Mouse (Mus musculus) liver, adult 2 months (tissue): ENCODE results near the gene Usp32. TPM values are rescaled to one million over a fixed set of nuclear protein-coding genes. Genes with fewer than 3 reads are reported as not detected.

ENCODE experiments used
- DNase-seq: peaks from one replicate; pipeline ENCODE4 v3.0.0-alpha.2; 2011; ENCODE audit warnings: low read depth, low spot score; ENCODE audit errors: extremely low read depth
- H3K27ac ChIP-seq: fragments of 200-500 bp; replicated peaks from 2 replicates; pipeline ENCODE4 v1.5.1; 2012; ENCODE audit warnings: low read depth, mild to moderate bottlenecking, control low read depth, inconsistent platforms, low read length; ENCODE audit not compliant: insufficient read depth
- H3K27me3 ChIP-seq: fragments of 200-500 bp; 2 replicates; pipeline ENCODE4 v1.6.1; 2012; ENCODE audit warnings: mild to moderate bottlenecking, moderate library complexity, low read length, inconsistent platforms; ENCODE audit not compliant: control insufficient read depth, insufficient read depth
- H3K36me3 ChIP-seq: fragments of 200-500 bp; 2 replicates; pipeline ENCODE4 v1.6.1; 2012; ENCODE audit warnings: low read length, inconsistent platforms; ENCODE audit not compliant: control insufficient read depth, insufficient read depth
- H3K4me1 ChIP-seq: fragments of 200-500 bp; 2 replicates; pipeline ENCODE4 v1.6.1; 2011; ENCODE audit warnings: low read length; ENCODE audit not compliant: control insufficient read depth, insufficient read depth
- H3K4me3 ChIP-seq: fragments of 200-500 bp; 2 replicates; pipeline ENCODE4 v1.5.1; 2011; ENCODE audit warnings: low read depth, mild to moderate bottlenecking, control low read depth, low read length, moderate library complexity; ENCODE audit not compliant: insufficient read depth
- H3K79me2 ChIP-seq: fragments of 200-500 bp; 2 replicates; pipeline ENCODE4 v1.6.1; 2012; ENCODE audit warnings: inconsistent platforms, mild to moderate bottlenecking, low read length, moderate library complexity; ENCODE audit not compliant: control insufficient read depth, insufficient read depth
- H3K9ac ChIP-seq: fragments of 200-500 bp; 2 replicates; pipeline ENCODE4 v1.6.1; 2012; ENCODE audit warnings: low read depth, mild to moderate bottlenecking, control low read depth, inconsistent platforms, low read length
- CTCF ChIP-seq: fragments of 200-500 bp; IDR thresholded peaks from 2 replicates; pipeline ENCODE4 v1.5.1; 2011; ENCODE audit warnings: low read depth, low read length, control low read depth
- POLR2A ChIP-seq: fragments of 200-500 bp; IDR thresholded peaks from 2 replicates; pipeline ENCODE4 v1.6.1; 2011; ENCODE audit warnings: low read length, control low read depth; ENCODE audit not compliant: insufficient read depth; ENCODE audit errors: extremely low read depth
- WGBS: fragments of 180-500 bp; shearing (Covaris S2); methylation state at CpG from one replicate; pipeline ENCODE4 v1.1.7; 2018; 5-methylcytosine and 5-hydroxymethylcytosine counted together
- polyA plus RNA-seq: library from polyadenylated mRNA; depleted of rRNA; stranded (reverse); fragments of >200 nt; gene quantifications from 2 replicates; pipeline ENCODE4 v1.2.3, GENCODE M21; 2012
- total RNA-seq: library from RNA; depleted of rRNA; stranded (reverse); fragments of >200 nt; gene quantifications from 2 replicates; pipeline ENCODE4 v1.2.3, GENCODE M21; 2014

The Usp32 gene
- total and polyA plus RNA-seq, 2 experiments, result 3.2 to 28.7 TPM

DNA sequence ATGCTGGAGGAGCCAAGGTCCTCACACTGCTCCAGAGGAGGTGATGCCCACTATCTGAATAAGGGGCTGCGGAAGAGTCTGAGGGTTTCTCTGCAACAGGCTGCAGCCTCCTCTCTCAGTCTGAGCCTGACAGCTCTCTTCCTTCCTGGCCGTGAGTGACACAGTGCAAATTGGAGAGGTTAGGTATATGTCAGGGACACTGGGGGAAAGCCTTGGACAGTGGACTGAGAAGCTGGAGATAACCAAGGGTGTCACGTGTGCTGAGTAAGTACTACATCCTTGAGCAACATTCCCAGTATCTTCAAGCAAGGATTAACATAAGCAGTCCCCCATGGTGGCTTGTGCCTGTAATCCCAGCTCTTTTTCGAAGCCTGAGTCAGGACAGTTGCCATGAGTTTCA is 38.5 kb upstream of the Usp32 start:
- Histone ChIP-seq H3K36me3 (no peaks in the 10 kb centered on the region), H3K27ac (no peak overlapping the region), H3K4me1 (peaks cover 3% of the 10 kb centered on the region), H3K27me3 (no peaks in the 10 kb centered on the region), H3K9ac (no peak overlapping the region), H3K4me3 (no peak overlapping the region), H3K79me2 (no peaks in the 10 kb centered on the region)
- DNase-seq, result no peak
- TF ChIP-seq POLR2A, result no peak
- no peak for TF ChIP-seq CTCF
- 85% methylated on average over 4 of the region's 4 CpGs for WGBS

DNA sequence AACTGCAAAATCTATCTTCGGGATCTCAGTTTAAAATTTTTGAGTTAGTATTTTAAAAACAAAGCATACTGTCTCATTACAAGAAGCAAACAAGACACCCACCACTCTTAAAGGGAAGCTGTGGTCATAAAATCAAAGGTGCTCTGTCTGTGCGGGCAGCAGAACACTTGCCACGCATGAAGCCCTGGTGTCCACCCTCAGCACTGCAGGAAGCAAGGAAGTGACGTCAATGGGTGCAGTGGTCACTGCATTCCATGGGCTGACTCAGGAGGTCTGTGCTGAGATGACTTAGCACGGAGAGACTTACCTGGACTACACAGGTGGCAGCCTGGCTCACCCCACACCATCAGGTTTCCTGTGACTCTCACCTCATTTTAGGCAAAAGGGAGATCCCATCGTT is 37.8 kb upstream of the Usp32 start:
- TF ChIP-seq POLR2A (no peak), CTCF (no peak)
- no peaks in the 10 kb centered on the region for H3K79me2 ChIP-seq
- H3K36me3 ChIP-seq, result no peaks in the 10 kb centered on the region
- H3K27ac ChIP-seq, result no peak overlapping the region
- DNase-seq, result no peak
- H3K9ac ChIP-seq, result no peak overlapping the region
- no peak overlapping the region for H3K4me3 ChIP-seq
- no peaks in the 10 kb centered on the region; the same call in 1 of the 2 replicates for H3K4me1 ChIP-seq
- WGBS, result 87% methylated on average over 6 of the region's 6 CpGs
- no peaks in the 10 kb centered on the region for H3K27me3 ChIP-seq

DNA sequence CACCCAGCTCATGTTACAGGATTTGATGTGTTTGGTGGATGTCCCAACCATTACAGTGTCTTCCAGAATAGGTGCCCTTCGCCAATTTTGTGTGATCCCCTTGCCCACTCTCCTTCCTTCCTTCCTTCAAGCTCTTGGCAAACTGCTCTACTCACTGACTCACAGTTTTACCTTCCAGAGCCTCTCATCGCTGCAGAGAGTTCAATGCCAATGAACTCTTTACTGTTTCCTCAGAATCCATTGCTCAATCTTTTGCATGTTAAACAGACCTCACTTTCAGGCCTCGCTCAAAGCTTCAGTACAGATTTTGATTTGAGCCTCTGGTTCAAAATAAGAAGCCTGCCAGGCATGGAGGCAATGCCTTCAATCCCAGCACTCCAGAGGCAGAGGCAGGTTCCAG is 36.0 kb upstream of the Usp32 start:
- no peaks in the 10 kb centered on the region for H3K79me2 ChIP-seq
- no peak for TF ChIP-seq POLR2A
- TF ChIP-seq CTCF, result no peak
- 31% methylated on average over 3 of the region's 3 CpGs for WGBS
- DNase-seq, result peak; percentile 35
- H3K27me3 ChIP-seq, result no peaks in the 10 kb centered on the region
- H3K4me3 ChIP-seq, result no peak overlapping the region
- H3K36me3 ChIP-seq, result no peaks in the 10 kb centered on the region
- no peak overlapping the region for H3K27ac ChIP-seq
- no peak overlapping the region for H3K9ac ChIP-seq
- peaks cover 2% of the 10 kb centered on the region for H3K4me1 ChIP-seq

- no peaks in the 10 kb centered on the region for H3K27me3 ChIP-seq
- no peak overlapping the region for H3K27ac ChIP-seq
- no peak overlapping the region for H3K9ac ChIP-seq
- no peaks in the 10 kb centered on the region for H3K79me2 ChIP-seq
- H3K4me1 ChIP-seq, result peaks cover 5% of the 10 kb centered on the region
- H3K4me3 ChIP-seq, result no peak overlapping the region
- TF ChIP-seq CTCF (no peak), POLR2A (no peak)
- 19% methylated on average over 2 of the region's 2 CpGs for WGBS
- no peaks in the 10 kb centered on the region for H3K36me3 ChIP-seq
- DNase-seq, result no peak
Measured at GRCm38 (mm10) chr11:85170833-85171232, 30.9 kb upstream of the Usp32 start.

DNA sequence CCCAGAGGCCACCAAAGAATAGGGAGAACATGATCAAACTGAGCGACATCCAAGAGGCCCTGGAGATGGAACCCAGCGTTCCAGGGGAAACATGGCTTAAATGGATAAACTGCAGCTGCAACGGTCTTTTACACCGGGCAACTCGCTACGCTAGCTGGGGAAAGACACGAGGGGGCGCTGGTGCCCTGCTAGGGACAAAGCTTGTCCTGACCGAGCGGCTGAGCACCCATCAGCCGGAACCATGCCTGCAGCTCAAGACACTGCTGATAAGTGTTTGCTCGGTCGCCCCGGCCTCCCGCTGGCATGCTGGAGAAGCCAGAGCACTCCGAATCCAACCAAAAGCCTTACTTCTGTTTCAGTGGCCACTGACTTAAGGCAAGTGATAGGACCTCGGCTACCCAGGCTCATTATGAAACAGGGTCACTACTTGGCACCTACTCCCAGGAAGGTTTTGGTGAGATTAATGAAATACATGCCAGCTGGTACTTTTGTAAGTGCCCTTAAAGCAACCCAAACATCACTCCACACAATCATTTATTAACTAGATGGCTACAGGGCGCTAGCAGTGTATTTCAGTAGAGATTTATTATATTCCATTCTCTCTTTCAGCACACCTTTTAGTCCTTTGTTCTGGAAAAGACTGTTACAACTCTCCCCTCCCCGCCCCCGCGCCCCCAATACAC is 30.2 kb upstream of the Usp32 start, which contains the start of gene 1700125H20Rik:
Gene 1700125H20Rik (plus strand): TSS at position 347 of the 683 bp plus-strand sequence.
- peak; percentile 98 for TF ChIP-seq CTCF
- no peak for TF ChIP-seq POLR2A
- H3K9ac ChIP-seq, result peak within 1 kb of the TSS; percentile 54
- no peaks in the 10 kb centered on the region for H3K27me3 ChIP-seq
- H3K27ac ChIP-seq, result peak within 1 kb of the TSS; percentile 38; the same call in 1 of the 2 replicates
- DNase-seq, result peak; percentile 79
- WGBS, result 8% methylated on average over 21 of the region's 21 CpGs
- peaks cover 5% of the 10 kb centered on the region for H3K4me1 ChIP-seq
- H3K4me3 ChIP-seq, result peak within 1 kb of the TSS; percentile 56
- no peaks in the 10 kb centered on the region for H3K79me2 ChIP-seq
- H3K36me3 ChIP-seq, result no peaks in the 10 kb centered on the region

- DNase-seq, result no peak
- Histone ChIP-seq H3K4me1 (peaks cover 5% of the 10 kb centered on the region), H3K9ac (no peak overlapping the region), H3K79me2 (no peaks in the 10 kb centered on the region), H3K27me3 (no peaks in the 10 kb centered on the region), H3K27ac (no peak overlapping the region), H3K36me3 (no peaks in the 10 kb centered on the region), H3K4me3 (no peak overlapping the region)
- whole genome bisulfite sequencing, result 68% methylated on average over 1 of the region's 1 CpGs
- TF ChIP-seq POLR2A (no peak), CTCF (no peak)
Measured at GRCm38 (mm10) chr11:85167503-85167902, 27.5 kb upstream of the Usp32 start.
